Comparison of ENCODE assay signal across 10 mouse cellular contexts in the genomic region with DNA sequence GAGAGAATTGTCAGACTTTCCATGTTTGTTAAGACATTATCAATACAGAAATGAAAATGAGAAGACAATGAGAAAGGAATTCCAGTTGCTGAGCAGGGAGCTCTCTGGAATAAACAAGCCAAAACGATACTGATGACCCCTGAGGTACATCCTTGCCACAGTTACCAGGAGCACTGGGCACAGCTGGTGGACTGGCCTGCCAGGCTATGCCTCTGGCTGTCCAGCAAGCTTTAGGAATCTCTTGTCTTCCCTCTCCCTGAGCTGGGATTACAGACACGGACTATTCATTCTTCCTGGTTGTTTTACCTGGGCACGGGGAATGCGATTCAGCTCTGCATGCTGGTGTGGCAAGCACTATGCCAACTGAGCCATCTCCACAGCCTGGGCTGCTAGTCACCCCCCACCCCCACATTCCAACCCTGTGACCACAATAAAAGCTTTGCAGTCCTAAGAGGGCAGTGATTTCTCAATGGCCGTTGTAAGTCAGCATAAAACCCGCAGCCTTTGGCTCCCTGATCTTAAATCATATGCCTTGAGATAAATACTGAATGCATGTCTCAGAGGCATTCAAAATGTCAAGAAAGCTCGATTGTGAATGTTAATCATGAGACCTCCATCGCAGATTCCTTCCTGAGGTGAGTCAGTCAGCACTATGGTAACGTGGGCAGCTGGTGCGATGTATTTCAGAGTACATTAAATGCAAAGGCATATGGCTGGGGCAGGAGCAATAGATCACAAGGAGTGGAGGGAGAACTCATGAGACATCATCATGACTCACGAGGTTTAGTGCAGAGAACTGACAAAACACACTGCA.
DNase-seq lines count a peak whose midpoint lies in the region; ATAC-seq and TF ChIP-seq lines count a peak whose summit lies in the region.
"Had no signal": no experiment of that assay in that cellular context is flagged by ENCODE, and none has a peak within 500 bp of the region (broad histone marks: within the 10 kb centered on the region; RNA-seq: fewer than 3 reads in every experiment).

No protein-coding gene starts in this region.

- no peaks in the 10 kb centered on the region for H3K36me3 ChIP-seq in midbrain, embryonic 11.5 days (ENCODE audit: control insufficient read depth, insufficient read depth, low read length)
- H3K36me3 ChIP-seq in midbrain, embryonic 10.5 days = no peaks in the 10 kb centered on the region
- H3K36me3 ChIP-seq in stomach, postnatal 0 days (ENCODE audit: control insufficient read depth, insufficient read depth, low read length) = no peaks in the 10 kb centered on the region; the same call in 1 of the 2 replicates
- H3K36me3 ChIP-seq in forebrain, embryonic 15.5 days = no peaks in the 10 kb centered on the region

- no peak for ATAC-seq in midbrain, embryonic 11.5 days (ENCODE audit: low FRiP score)
- ATAC-seq in stomach, postnatal 0 days (ENCODE audit: low FRiP score, low TSS enrichment) = peak; percentile 53; the same call in 1 of the 2 replicates
- ATAC-seq in forebrain, embryonic 15.5 days (replicated peaks) = no peak
- ATAC-seq: inflammation-experienced regulatory T-cells, adult 6 months had no signal

- no peak for TF ChIP-seq EP300 in stomach, postnatal 0 days (optimal IDR thresholded peaks at IDR 0.05)

- 80% methylated on average over 11 of the region's 11 CpGs for WGBS in midbrain, embryonic 11.5 days
- WGBS in midbrain, embryonic 10.5 days = 84% methylated on average over 11 of the region's 11 CpGs
- 45% methylated on average over 11 of the region's 11 CpGs for WGBS in stomach, postnatal 0 days
- WGBS in forebrain, embryonic 15.5 days = 74% methylated on average over 11 of the region's 11 CpGs

- H3K4me2 ChIP-seq in midbrain, embryonic 11.5 days = no peak overlapping the region
- no peak overlapping the region for H3K4me2 ChIP-seq in stomach, postnatal 0 days (replicated peaks; ENCODE audit: low read depth)
- H3K4me2 ChIP-seq in forebrain, embryonic 15.5 days (replicated peaks) = no peak overlapping the region
- H3K4me2 ChIP-seq: embryonic facial prominence, embryonic 15.5 days had no signal

- H3K4me1 ChIP-seq in midbrain, embryonic 11.5 days (ENCODE audit: control insufficient read depth, insufficient read depth, low read length) = no peaks in the 10 kb centered on the region
- peaks cover 5% of the 10 kb centered on the region; the same call in 1 of the 2 replicates for H3K4me1 ChIP-seq in midbrain, embryonic 10.5 days
- no peaks in the 10 kb centered on the region for H3K4me1 ChIP-seq in stomach, postnatal 0 days (replicated peaks; ENCODE audit: control insufficient read depth, insufficient read depth)
- H3K4me1 ChIP-seq in forebrain, embryonic 15.5 days = no peaks in the 10 kb centered on the region
- H3K4me1 ChIP-seq: embryonic facial prominence, embryonic 15.5 days had no signal

- no peak overlapping the region for H3K27ac ChIP-seq in midbrain, embryonic 11.5 days (ENCODE audit: low read depth, low read length)
- H3K27ac ChIP-seq in midbrain, embryonic 10.5 days (replicated peaks) = no peak overlapping the region
- H3K27ac ChIP-seq in stomach, postnatal 0 days (replicated peaks) = no peak overlapping the region
- no peak overlapping the region for H3K27ac ChIP-seq in forebrain, embryonic 15.5 days (replicated peaks)
- H3K27ac ChIP-seq: embryonic facial prominence, embryonic 15.5 days had no signal

- DNase-seq in midbrain, embryonic 11.5 days (ENCODE audit: low spot score, missing footprints) = peak; percentile 62
- no peak for DNase-seq in midbrain, embryonic 10.5 days (ENCODE audit: low spot score)
- DNase-seq in frontal cortex, postnatal 14 days (ENCODE audit: low spot score in 2 of 2) = peak; percentile 12 to 14
- DNase-seq in mesoderm, embryonic 11.5 days (ENCODE audit: low read depth, low spot score) = peak; percentile 47
- no peak for DNase-seq in stomach, postnatal 0 days (ENCODE audit: low spot score)
- no peak for DNase-seq in B cell, adult 2 months
- DNase-seq: gastrocnemius, postnatal 25 days had no signal

- no peaks in the 10 kb centered on the region for H3K27me3 ChIP-seq in midbrain, embryonic 11.5 days (ENCODE audit: control insufficient read depth, insufficient read depth, low read length)
- no peaks in the 10 kb centered on the region for H3K27me3 ChIP-seq in midbrain, embryonic 10.5 days (ENCODE audit: low read depth, poor library complexity, severe bottlenecking)
- H3K27me3 ChIP-seq in stomach, postnatal 0 days (ENCODE audit: control insufficient read depth, insufficient read depth, low read length) = no peaks in the 10 kb centered on the region
- H3K27me3 ChIP-seq in forebrain, embryonic 15.5 days = no peaks in the 10 kb centered on the region
- H3K27me3 ChIP-seq: embryonic facial prominence, embryonic 15.5 days had no signal

- no peak overlapping the region for H3K4me3 ChIP-seq in midbrain, embryonic 11.5 days (ENCODE audit: low read depth, low read length)
- H3K4me3 ChIP-seq in midbrain, embryonic 10.5 days = no peak overlapping the region
- H3K4me3 ChIP-seq in stomach, postnatal 0 days (ENCODE audit: low read depth, low read length) = no peak overlapping the region
- H3K4me3 ChIP-seq in forebrain, embryonic 15.5 days = no peak overlapping the region
- H3K4me3 ChIP-seq: embryonic facial prominence, embryonic 15.5 days had no signal

- no peaks in the 10 kb centered on the region for H3K9me3 ChIP-seq in midbrain, embryonic 11.5 days (ENCODE audit: control insufficient read depth, low read length)
- H3K9me3 ChIP-seq in midbrain, embryonic 10.5 days (replicated peaks) = no peaks in the 10 kb centered on the region
- H3K9me3 ChIP-seq in stomach, postnatal 0 days (ENCODE audit: control insufficient read depth, low read length) = no peaks in the 10 kb centered on the region
- H3K9me3 ChIP-seq in forebrain, embryonic 15.5 days = no peaks in the 10 kb centered on the region
- H3K9me3 ChIP-seq: embryonic facial prominence, embryonic 15.5 days had no signal

- TF ChIP-seq CTCF in stomach, postnatal 0 days (IDR thresholded peaks at IDR 0.05; ENCODE audit: low read depth) = no peak

- no peak overlapping the region for H3K9ac ChIP-seq in midbrain, embryonic 11.5 days (ENCODE audit: low read length)
- H3K9ac ChIP-seq in stomach, postnatal 0 days (ENCODE audit: low read length) = no peak overlapping the region
- H3K9ac ChIP-seq in forebrain, embryonic 15.5 days (replicated peaks) = no peak overlapping the region
- H3K9ac ChIP-seq: embryonic facial prominence, embryonic 15.5 days had no signal

Comparison
In these comparisons a context has a peak if more than half of its experiments do, and no peak if none do; other contexts are left out.
1. DNase-seq: peak in midbrain, embryonic 11.5 days (single experiment), frontal cortex, postnatal 14 days (2 of 2) and mesoderm, embryonic 11.5 days (single experiment); none in midbrain, embryonic 10.5 days (single experiment), stomach, postnatal 0 days (single experiment) and B cell, adult 2 months (0 of 2).